Comparison of ENCODE assay signal across 13 mouse cellular contexts in the genomic region with DNA sequence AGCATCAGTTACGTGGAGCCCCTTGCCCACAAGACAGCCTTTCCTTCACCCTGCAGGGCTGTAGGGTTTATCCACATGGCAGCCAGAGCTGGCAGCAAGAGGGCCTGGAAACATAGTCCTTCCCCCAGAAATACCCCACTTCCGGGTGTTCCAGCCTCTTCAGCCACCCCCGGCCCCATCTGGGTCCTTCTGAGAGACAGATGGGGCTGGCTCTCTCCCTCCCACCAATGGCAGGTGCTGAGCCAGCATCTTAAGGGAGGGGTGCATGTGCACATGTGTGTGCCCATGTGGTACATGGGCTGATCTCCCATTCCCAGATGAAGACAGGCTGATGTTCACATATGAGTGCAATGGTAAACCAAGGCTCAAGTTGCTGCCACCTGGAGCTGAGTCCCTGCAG. TPM values are rescaled to one million over a fixed set of nuclear protein-coding genes. Genes with fewer than 3 reads are reported as not detected.
A peak's percentile ranks its signal among the peaks of the same experiment; 100 is the strongest.
DNase-seq lines count a peak whose midpoint lies in the region; ATAC-seq and TF ChIP-seq lines count a peak whose summit lies in the region.
"Had no signal": no experiment of that assay in that cellular context is flagged by ENCODE, and none has a peak within 500 bp of the region (broad histone marks: within the 10 kb centered on the region; RNA-seq: fewer than 3 reads in every experiment).

No protein-coding gene starts in this region.

- peak overlapping the region; percentile 23; the same call in 1 of the 2 replicates for H3K27ac ChIP-seq in hindbrain, embryonic 13.5 days
- no peak overlapping the region for H3K27ac ChIP-seq in hindbrain, embryonic 12.5 days
- H3K27ac ChIP-seq in cortical plate, adult 2 months (ENCODE audit: insufficient read depth, low read length): peak overlapping the region; percentile 25; the same call in 1 of the 2 replicates
- peak overlapping the region; percentile 9 for H3K27ac ChIP-seq in hindbrain, embryonic 16.5 days (ENCODE audit: low read depth, low read length)
- H3K27ac ChIP-seq in neural tube, embryonic 13.5 days (replicated peaks): no peak overlapping the region; the same call in 1 of the 2 replicates
- H3K27ac ChIP-seq: limb, embryonic 15.5 days had no signal

- 84% methylated on average over 3 of the region's 3 CpGs for WGBS in hindbrain, embryonic 13.5 days
- WGBS in hindbrain, embryonic 12.5 days: 86% methylated on average over 3 of the region's 3 CpGs
- 79% methylated on average over 3 of the region's 3 CpGs for whole genome bisulfite sequencing in hindbrain, embryonic 16.5 days
- 84% methylated on average over 3 of the region's 3 CpGs for WGBS in neural tube, embryonic 13.5 days

- peaks cover 27% of the 10 kb centered on the region for H3K4me1 ChIP-seq in hindbrain, embryonic 13.5 days (replicated peaks)
- peaks cover 4% of the 10 kb centered on the region for H3K4me1 ChIP-seq in hindbrain, embryonic 12.5 days
- peaks cover 6% of the 10 kb centered on the region for H3K4me1 ChIP-seq in cortical plate, adult 2 months (ENCODE audit: control insufficient read depth, insufficient read depth, low read length)
- H3K4me1 ChIP-seq in hindbrain, embryonic 16.5 days (ENCODE audit: control insufficient read depth, insufficient read depth, low read depth, low read length): peaks cover 11% of the 10 kb centered on the region
- H3K4me1 ChIP-seq in neural tube, embryonic 13.5 days (replicated peaks): peaks cover 24% of the 10 kb centered on the region

- ATAC-seq in hindbrain, embryonic 13.5 days (ENCODE audit: low FRiP score): no peak
- no peak for ATAC-seq in hindbrain, embryonic 12.5 days (ENCODE audit: low FRiP score)
- ATAC-seq in hindbrain, embryonic 16.5 days: peak; percentile 11; the same call in 1 of the 2 replicates
- no peak for ATAC-seq in neural tube, embryonic 13.5 days (ENCODE audit: low read depth)

- TF ChIP-seq CTCF in cortical plate, adult 2 months (IDR thresholded peaks at IDR 0.05; ENCODE audit: extremely low read depth, insufficient read depth, low read length): no peak

- H3K36me3 ChIP-seq in hindbrain, embryonic 13.5 days: peaks cover 52% of the 10 kb centered on the region
- H3K36me3 ChIP-seq in hindbrain, embryonic 12.5 days: peaks cover 42% of the 10 kb centered on the region
- peaks cover 29% of the 10 kb centered on the region for H3K36me3 ChIP-seq in hindbrain, embryonic 16.5 days (ENCODE audit: control insufficient read depth, insufficient read depth, low read length)
- peaks cover 45% of the 10 kb centered on the region for H3K36me3 ChIP-seq in neural tube, embryonic 13.5 days

- TF ChIP-seq POLR2A in cortical plate, adult 2 months (IDR thresholded peaks at IDR 0.05; ENCODE audit: extremely low read depth, insufficient read depth, low read length): no peak

- no peak overlapping the region for H3K4me2 ChIP-seq in hindbrain, embryonic 13.5 days
- no peak overlapping the region for H3K4me2 ChIP-seq in hindbrain, embryonic 12.5 days (replicated peaks)
- no peak overlapping the region for H3K4me2 ChIP-seq in hindbrain, embryonic 16.5 days (ENCODE audit: low read length)
- H3K4me2 ChIP-seq in neural tube, embryonic 13.5 days: no peak overlapping the region
- H3K4me2 ChIP-seq: limb, embryonic 15.5 days had no signal

- no peaks in the 10 kb centered on the region for H3K9me3 ChIP-seq in hindbrain, embryonic 13.5 days
- no peaks in the 10 kb centered on the region for H3K9me3 ChIP-seq in hindbrain, embryonic 12.5 days (replicated peaks)
- no peaks in the 10 kb centered on the region for H3K9me3 ChIP-seq in hindbrain, embryonic 16.5 days (ENCODE audit: control insufficient read depth, low read length)
- H3K9me3 ChIP-seq in neural tube, embryonic 13.5 days: no peaks in the 10 kb centered on the region
- H3K9me3 ChIP-seq: limb, embryonic 15.5 days had no signal

- H3K9ac ChIP-seq in hindbrain, embryonic 13.5 days: peak overlapping the region; percentile 35; the same call in 1 of the 2 replicates
- H3K9ac ChIP-seq in hindbrain, embryonic 12.5 days: no peak overlapping the region
- no peak overlapping the region for H3K9ac ChIP-seq in hindbrain, embryonic 16.5 days (ENCODE audit: low read depth, low read length)
- 0 out of 2 replicates have a peak overlapping the region, but pooled peaks have one; percentile 17 for H3K9ac ChIP-seq in neural tube, embryonic 13.5 days
- H3K9ac ChIP-seq: limb, embryonic 15.5 days had no signal

- no peaks in the 10 kb centered on the region for H3K27me3 ChIP-seq in hindbrain, embryonic 13.5 days
- no peaks in the 10 kb centered on the region for H3K27me3 ChIP-seq in hindbrain, embryonic 12.5 days
- no peaks in the 10 kb centered on the region for H3K27me3 ChIP-seq in hindbrain, embryonic 16.5 days (replicated peaks; ENCODE audit: control insufficient read depth, insufficient read depth, low read length)
- no peaks in the 10 kb centered on the region for H3K27me3 ChIP-seq in neural tube, embryonic 13.5 days
- H3K27me3 ChIP-seq: limb, embryonic 15.5 days had no signal

- DNase-seq in adrenal gland, adult 2 months: no peak
- DNase-seq in ovary, postnatal 10 days (ENCODE audit: low spot score): no peak
- DNase-seq: embryo, embryonic 11 days; heart, postnatal 4 days; kidney, postnatal 25 days had no signal

- H3K4me3 ChIP-seq in hindbrain, embryonic 13.5 days: no peak overlapping the region
- H3K4me3 ChIP-seq in hindbrain, embryonic 12.5 days: no peak overlapping the region
- H3K4me3 ChIP-seq in cortical plate, adult 2 months (ENCODE audit: insufficient read depth, low read length): no peak overlapping the region
- no peak overlapping the region for H3K4me3 ChIP-seq in hindbrain, embryonic 16.5 days (ENCODE audit: low read length)
- H3K4me3 ChIP-seq in neural tube, embryonic 13.5 days: no peak overlapping the region
- H3K4me3 ChIP-seq: limb, embryonic 15.5 days had no signal

RNA-seq across cellular contexts. Expression of a gene that starts 7.0 kb away (rescaled TPM):
- polyA plus RNA-seq in hindbrain, embryonic 13.5 days (2015; fragmentation: Nextera tagmentation; extraction: Ambion mirVana): 32.8 and 34.3 TPM in 2 replicates
- 24.2 and 25.0 TPM in 2 replicates for polyA plus RNA-seq in hindbrain, embryonic 12.5 days (2016; fragmentation: Nextera tagmentation; extraction: Ambion mirVana)
- 106 and 109 TPM in 2 replicates for polyA plus RNA-seq in cortical plate, adult 2 months (2012; rRNA removed)
- polyA plus RNA-seq in hindbrain, embryonic 16.5 days (2015; fragmentation: Nextera tagmentation; extraction: Ambion mirVana): 43.6 and 44.6 TPM in 2 replicates
- polyA plus RNA-seq in neural tube, embryonic 13.5 days (2015; fragmentation: Nextera tagmentation; extraction: Ambion mirVana): 35.0 and 35.3 TPM in 2 replicates
- 10 to 100 TPM; 19.4 to 28.7 TPM for total RNA-seq in adrenal gland, adult 2 months (2021)
- polyA plus RNA-seq in adrenal gland, adult 2 months (2012; rRNA removed): 47.0 and 47.7 TPM in 2 replicates

RNA-seq across cellular contexts. Expression of a gene that starts 16.6 kb away (rescaled TPM):
- 35.5 and 36.1 TPM in 2 replicates for polyA plus RNA-seq in hindbrain, embryonic 13.5 days (2015; fragmentation: Nextera tagmentation; extraction: Ambion mirVana)
- polyA plus RNA-seq in hindbrain, embryonic 12.5 days (2016; fragmentation: Nextera tagmentation; extraction: Ambion mirVana): 35.2 and 36.9 TPM in 2 replicates
- polyA plus RNA-seq in cortical plate, adult 2 months (2012; rRNA removed): 37.0 and 39.1 TPM in 2 replicates
- 36.2 and 39.3 TPM in 2 replicates for polyA plus RNA-seq in hindbrain, embryonic 16.5 days (2015; fragmentation: Nextera tagmentation; extraction: Ambion mirVana)
- 35.7 and 36.2 TPM in 2 replicates for polyA plus RNA-seq in neural tube, embryonic 13.5 days (2015; fragmentation: Nextera tagmentation; extraction: Ambion mirVana)
- total RNA-seq in adrenal gland, adult 2 months (2021): 10 to 100 TPM; 25.6 to 26.0 TPM
- polyA plus RNA-seq in adrenal gland, adult 2 months (2012; rRNA removed): 44.5 and 61.7 TPM in 2 replicates

RNA-seq across cellular contexts. Expression of a gene that starts 21.8 kb away (rescaled TPM):
- 0.27 and 1.2 TPM in 2 replicates for polyA plus RNA-seq in hindbrain, embryonic 13.5 days (2015; fragmentation: Nextera tagmentation; extraction: Ambion mirVana)
- polyA plus RNA-seq in hindbrain, embryonic 12.5 days (2016; fragmentation: Nextera tagmentation; extraction: Ambion mirVana): 1.2 TPM in 1 of 2 replicates, not detected in the other
- 1.1 and 1.4 TPM in 2 replicates for polyA plus RNA-seq in cortical plate, adult 2 months (2012; rRNA removed)
- 0.65 and 1.2 TPM in 2 replicates for polyA plus RNA-seq in hindbrain, embryonic 16.5 days (2015; fragmentation: Nextera tagmentation; extraction: Ambion mirVana)
- polyA plus RNA-seq in neural tube, embryonic 13.5 days (2015; fragmentation: Nextera tagmentation; extraction: Ambion mirVana): not detected in 2 replicates
- under 1 TPM; 0.38 to 0.69 TPM for total RNA-seq in adrenal gland, adult 2 months (2021)
- 0.57 and 0.67 TPM in 2 replicates for polyA plus RNA-seq in adrenal gland, adult 2 months (2012; rRNA removed)
- polyA plus RNA-seq: limb, embryonic 15.5 days; lung, embryonic 16.5 days; stomach, embryonic 14.5 days had no signal

RNA-seq across cellular contexts. Expression of a gene that starts 25.3 kb away (rescaled TPM):
- polyA plus RNA-seq in hindbrain, embryonic 13.5 days (2015; fragmentation: Nextera tagmentation; extraction: Ambion mirVana): 55.4 and 56.9 TPM in 2 replicates
- 52.5 and 57.3 TPM in 2 replicates for polyA plus RNA-seq in hindbrain, embryonic 12.5 days (2016; fragmentation: Nextera tagmentation; extraction: Ambion mirVana)
- polyA plus RNA-seq in cortical plate, adult 2 months (2012; rRNA removed): 97.1 and 99.3 TPM in 2 replicates
- polyA plus RNA-seq in hindbrain, embryonic 16.5 days (2015; fragmentation: Nextera tagmentation; extraction: Ambion mirVana): 83.9 and 85.4 TPM in 2 replicates
- 54.9 and 57.4 TPM in 2 replicates for polyA plus RNA-seq in neural tube, embryonic 13.5 days (2015; fragmentation: Nextera tagmentation; extraction: Ambion mirVana)
- 100 to 1,000 TPM in 1 of 2 experiments, 10 to 100 TPM in 1; 65.0 to 104 TPM for total RNA-seq in adrenal gland, adult 2 months (2021)
- polyA plus RNA-seq in adrenal gland, adult 2 months (2012; rRNA removed): 254 TPM in 2 replicates

RNA-seq across cellular contexts. Expression of a gene that starts 25.3 kb away (rescaled TPM):
- polyA plus RNA-seq in hindbrain, embryonic 13.5 days (2015; fragmentation: Nextera tagmentation; extraction: Ambion mirVana): 41.9 and 43.5 TPM in 2 replicates
- 35.3 and 39.4 TPM in 2 replicates for polyA plus RNA-seq in hindbrain, embryonic 12.5 days (2016; fragmentation: Nextera tagmentation; extraction: Ambion mirVana)
- 77.3 and 79.2 TPM in 2 replicates for polyA plus RNA-seq in cortical plate, adult 2 months (2012; rRNA removed)
- 42.3 and 43.5 TPM in 2 replicates for polyA plus RNA-seq in hindbrain, embryonic 16.5 days (2015; fragmentation: Nextera tagmentation; extraction: Ambion mirVana)
- polyA plus RNA-seq in neural tube, embryonic 13.5 days (2015; fragmentation: Nextera tagmentation; extraction: Ambion mirVana): 39.7 and 41.6 TPM in 2 replicates
- total RNA-seq in adrenal gland, adult 2 months (2021): 10 to 100 TPM; 17.0 to 21.8 TPM
- 57.5 and 59.5 TPM in 2 replicates for polyA plus RNA-seq in adrenal gland, adult 2 months (2012; rRNA removed)

Comparison
In these comparisons a context has a peak if more than half of its experiments do, and no peak if none do; other contexts are left out.
1. H3K27ac ChIP-seq: peak in hindbrain, embryonic 13.5 days (single experiment), cortical plate, adult 2 months (single experiment) and hindbrain, embryonic 16.5 days (single experiment); none in hindbrain, embryonic 12.5 days (single experiment) and neural tube, embryonic 13.5 days (single experiment).
2. H3K9ac ChIP-seq: peak in hindbrain, embryonic 13.5 days (single experiment) and neural tube, embryonic 13.5 days (single experiment); none in hindbrain, embryonic 12.5 days (single experiment) and hindbrain, embryonic 16.5 days (single experiment).